Mouse (Mus musculus) kidney, postnatal 36 days (tissue): ENCODE data around the gene Pla2r1.

ENCODE experiments used
- DNase-seq, 2 experiments: peaks; one replicate each; pipeline ENCODE4 v3.0.0; 2021 to 2022; ENCODE audit warnings: mixed read lengths in 2 of 2

Gene Pla2r1

GRCm38 (mm10) chr2:60552902-60553682 is at the start of gene Pla2r1:
Gene Pla2r1, minus strand, starts transcription at chr2:60553308.
- DNase-seq = peak; percentile 65 to 83

DNA sequence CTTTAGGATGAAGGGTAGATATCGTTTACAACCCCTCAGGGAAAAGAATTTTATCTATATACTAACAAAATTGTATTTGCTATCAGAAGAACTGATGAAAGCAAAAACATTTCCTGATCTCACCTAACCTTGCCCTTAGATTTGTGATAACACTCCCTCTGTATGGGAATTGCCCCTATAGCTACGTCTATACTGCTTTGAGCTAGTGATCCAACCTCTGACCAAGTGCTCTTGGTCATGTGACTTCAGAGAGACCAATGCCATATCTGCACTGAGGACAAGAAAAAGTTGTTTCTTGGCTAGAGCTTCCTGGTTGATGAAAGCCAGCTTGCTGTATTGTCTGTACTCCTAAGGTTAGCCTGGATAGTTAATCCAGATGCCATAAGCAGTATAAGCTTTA is 48.2 kb upstream of the Pla2r1 start:
- DNase-seq = no peak

- no peak for DNase-seq
These were observed 47.8 kb upstream of the Pla2r1 start for GRCm38 (mm10) chr2:60600863-60601262.

- DNase-seq = no peak
These were observed 30.3 kb upstream of the Pla2r1 start for GRCm38 (mm10) chr2:60583416-60583815.

GRCm38 (mm10) chr2:60554561-60554960 is 1.5 kb upstream of the Pla2r1 start:
- DNase-seq = no peak

- DNase-seq = peak in 1 of 2 experiments; percentile 22
These were observed 769 bp downstream of the Pla2r1 start for GRCm38 (mm10) chr2:60552177-60552901.

- DNase-seq = peak; percentile 13 to 26
These were observed 1.4 kb downstream of the Pla2r1 start for GRCm38 (mm10) chr2:60551673-60552072.

DNA sequence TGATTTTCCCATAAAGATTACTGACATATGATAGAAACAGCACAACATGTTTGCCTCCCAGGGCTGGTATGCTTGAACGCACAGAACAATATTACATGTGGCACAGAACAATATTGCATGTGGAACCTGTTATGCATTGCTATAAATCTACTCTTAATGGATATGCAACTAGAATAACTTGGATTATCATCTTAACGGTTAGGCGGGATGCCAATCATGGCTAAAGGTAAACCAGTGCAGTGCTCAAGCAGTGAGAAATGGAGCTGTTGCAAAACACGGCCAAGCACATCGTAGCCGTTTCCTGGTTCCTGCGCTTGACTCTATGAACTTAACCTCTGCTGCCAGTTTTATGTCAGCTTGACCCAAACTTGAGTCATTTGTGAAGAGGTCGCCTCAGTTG is 2.6 kb downstream of the Pla2r1 start:
- DNase-seq = no peak

DNA sequence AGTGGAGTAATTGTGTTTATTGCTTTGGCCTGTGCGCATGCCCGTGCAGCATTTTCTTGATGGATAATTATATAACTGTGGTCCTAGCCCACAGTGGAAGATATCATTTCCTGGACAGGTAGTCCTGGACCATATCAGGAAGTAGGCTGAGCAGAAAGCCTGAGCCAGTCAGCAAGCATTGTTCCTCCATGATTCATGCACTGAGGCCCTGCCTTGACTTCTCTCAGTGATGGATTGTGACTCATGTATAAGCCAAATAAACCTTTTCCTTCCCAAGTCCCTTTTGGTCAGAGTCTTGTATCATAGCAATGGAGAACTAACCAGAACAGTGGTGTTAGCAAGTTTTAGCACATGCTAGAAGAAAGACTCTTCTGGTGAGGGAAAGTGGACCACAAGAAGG is 3.3 kb downstream of the Pla2r1 start:
- no peak for DNase-seq

DNA sequence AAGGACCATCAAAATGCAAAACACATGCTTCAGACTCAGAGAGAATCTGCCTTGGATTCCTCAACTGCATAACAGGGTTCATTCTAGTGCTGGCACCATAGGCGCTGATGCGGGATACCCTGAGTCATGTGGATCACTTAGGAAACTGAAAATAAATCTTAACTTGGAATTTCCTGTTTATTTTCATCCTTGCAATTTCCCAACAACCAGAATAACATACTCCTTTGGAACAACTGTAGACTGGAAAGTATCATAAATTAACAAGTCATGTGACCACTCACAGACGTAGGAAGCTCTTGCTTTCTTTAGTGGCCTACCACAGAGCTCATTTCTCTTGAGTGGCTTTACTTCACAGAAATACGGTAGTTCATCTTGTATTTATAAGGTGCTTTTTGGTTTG is 7.0 kb downstream of the Pla2r1 start:
- peak; percentile 37 to 55 for DNase-seq

- no peak for DNase-seq
These were observed 9.1 kb downstream of the Pla2r1 start for GRCm38 (mm10) chr2:60544006-60544405.

DNA sequence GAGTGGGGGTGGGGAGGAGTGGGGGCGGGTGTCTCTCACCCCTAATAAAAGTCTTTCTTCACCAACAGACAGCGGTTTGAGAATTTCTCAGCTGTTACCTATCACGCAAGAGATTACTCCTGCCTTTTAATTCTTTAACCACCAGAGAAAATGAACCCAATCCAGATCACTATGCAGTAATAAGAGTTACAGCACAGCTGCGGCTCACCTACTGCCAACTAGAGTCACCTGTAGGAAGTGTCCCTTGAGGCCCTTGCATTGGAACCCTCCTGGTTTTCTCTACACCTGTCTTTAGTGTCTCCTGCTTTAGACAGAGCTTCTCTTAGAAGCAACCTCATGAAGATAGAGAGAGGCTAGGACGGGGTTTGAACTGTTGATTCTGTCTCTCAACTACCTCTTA is 11.4 kb downstream of the Pla2r1 start:
- DNase-seq = no peak

- no peak for DNase-seq
These were observed 12.8 kb downstream of the Pla2r1 start for GRCm38 (mm10) chr2:60540346-60540745.

GRCm38 (mm10) chr2:60538710-60539109 is 14.4 kb downstream of the Pla2r1 start:
- no peak for DNase-seq

GRCm38 (mm10) chr2:60538274-60538673 is 14.8 kb downstream of the Pla2r1 start:
- no peak for DNase-seq

- DNase-seq = no peak
These were observed 18.4 kb downstream of the Pla2r1 start for GRCm38 (mm10) chr2:60534755-60535154.

GRCm38 (mm10) chr2:60533026-60533425 is 20.1 kb downstream of the Pla2r1 start:
- no peak for DNase-seq

- no peak for DNase-seq
These were observed 20.6 kb downstream of the Pla2r1 start for GRCm38 (mm10) chr2:60532495-60532894.

DNA sequence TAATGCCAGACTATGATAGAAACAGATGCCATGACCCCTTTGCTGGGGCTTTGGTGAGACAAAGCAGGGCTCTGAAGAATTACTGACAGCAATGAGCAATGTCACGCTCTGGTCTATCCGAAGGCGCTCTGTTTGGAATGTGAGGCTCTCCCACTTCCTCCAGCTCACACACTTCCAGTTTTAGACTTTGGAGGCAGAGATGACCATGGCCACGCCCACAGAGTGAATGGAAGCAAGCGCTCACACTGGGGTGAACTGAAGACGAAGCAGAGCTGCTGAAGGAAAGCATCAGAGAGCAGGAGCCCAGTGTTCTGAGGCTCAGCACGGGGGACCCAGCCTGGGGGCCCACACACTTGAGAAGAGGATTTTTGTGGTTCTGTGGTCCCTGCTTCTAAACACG is 37.3 kb downstream of the Pla2r1 start:
- peak; percentile 5 to 31 for DNase-seq

- peak in 1 of 2 experiments; percentile 8 for DNase-seq
These were observed 38.2 kb downstream of the Pla2r1 start for GRCm38 (mm10) chr2:60514863-60515262.

DNA sequence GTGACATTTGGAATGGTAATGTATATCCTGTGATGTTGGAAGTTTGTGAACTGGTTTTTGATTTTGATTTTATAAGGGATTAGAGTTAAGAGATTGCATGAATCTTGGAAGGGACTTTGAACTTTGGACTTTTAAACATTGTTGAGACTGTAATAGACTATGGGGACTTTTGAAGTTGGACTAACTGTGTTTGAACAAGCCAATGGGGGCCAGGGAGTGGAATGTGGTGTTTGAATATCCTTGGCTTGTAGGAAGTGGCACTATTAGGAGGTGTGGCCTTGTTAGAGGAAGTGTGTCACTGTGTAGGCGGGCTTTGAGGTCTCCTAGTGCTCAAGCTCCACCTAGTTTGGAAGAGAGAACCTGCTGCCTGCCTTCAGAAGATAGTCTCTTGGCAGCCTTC is 42.4 kb downstream of the Pla2r1 start:
- DNase-seq = no peak

DNA sequence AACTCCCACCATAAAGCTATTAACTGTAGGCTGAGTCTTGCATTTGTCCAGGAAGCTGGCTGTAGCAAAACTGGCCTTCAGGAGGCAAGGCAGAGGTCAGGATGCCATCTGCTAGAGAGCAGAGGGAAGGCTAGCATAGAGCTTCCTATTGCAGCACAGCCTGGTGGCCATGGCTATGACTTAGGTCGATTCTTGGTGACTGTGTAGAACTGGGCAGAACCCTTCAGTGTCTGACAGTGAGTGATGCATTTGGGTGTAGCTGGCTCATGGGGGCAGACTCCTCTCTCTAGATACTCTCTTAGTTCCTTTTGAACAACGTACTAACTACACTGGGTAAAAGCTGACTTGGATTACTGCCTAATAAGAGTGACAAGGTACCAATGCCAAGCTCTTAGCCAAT is 48.0 kb downstream of the Pla2r1 start:
- DNase-seq = no peak

- no peak for DNase-seq
These were observed 48.4 kb downstream of the Pla2r1 start for GRCm38 (mm10) chr2:60504718-60505117.

GRCm38 (mm10) chr2:60503991-60504390 is 49.1 kb downstream of the Pla2r1 start:
- DNase-seq = no peak
